In genomic region chr12:11391244-11391949, GRCm38 (mm10) we compare ENCODE assay signal across 9 mouse cellular contexts. TPM values are rescaled to one million over a fixed set of nuclear protein-coding genes. Genes with fewer than 3 reads are reported as not detected.
DNase-seq lines count a peak whose midpoint lies in the region; ATAC-seq and TF ChIP-seq lines count a peak whose summit lies in the region.
"Had no signal": no experiment of that assay in that cellular context is flagged by ENCODE, and none has a peak within 500 bp of the region (broad histone marks: within the 10 kb centered on the region; RNA-seq: fewer than 3 reads in every experiment).

No protein-coding gene starts in this region.

- H3K27me3 ChIP-seq in embryonic facial prominence, embryonic 12.5 days: no peaks in the 10 kb centered on the region
- H3K27me3 ChIP-seq in kidney, embryonic 14.5 days (ENCODE audit: control insufficient read depth, insufficient read depth, low read length): no peaks in the 10 kb centered on the region
- H3K27me3 ChIP-seq in neural tube, embryonic 14.5 days (ENCODE audit: control insufficient read depth, insufficient read depth, low read length): no peaks in the 10 kb centered on the region

- no peak overlapping the region for H3K9ac ChIP-seq in embryonic facial prominence, embryonic 12.5 days
- no peak overlapping the region for H3K9ac ChIP-seq in kidney, embryonic 14.5 days (ENCODE audit: low read depth, low read length)
- H3K9ac ChIP-seq in neural tube, embryonic 14.5 days (replicated peaks; ENCODE audit: low read depth, low read length): no peak overlapping the region
- H3K9ac ChIP-seq: liver, embryonic 14.5 days had no signal

- ATAC-seq in embryonic facial prominence, embryonic 12.5 days (ENCODE audit: insufficient number of reproducible peaks, insufficient read depth, low FRiP score, low TSS enrichment): peak; percentile 84
- peak; percentile 49; the same call in 1 of the 2 replicates for ATAC-seq in kidney, embryonic 14.5 days (ENCODE audit: low FRiP score, low TSS enrichment)
- ATAC-seq in neural tube, embryonic 14.5 days (ENCODE audit: low read depth): peak; percentile 65; the same call in 1 of the 2 replicates

- 43% methylated on average over 7 of the region's 7 CpGs for WGBS in embryonic facial prominence, embryonic 12.5 days
- WGBS in kidney, embryonic 14.5 days: 69% methylated on average over 7 of the region's 7 CpGs
- WGBS in neural tube, embryonic 14.5 days: 66% methylated on average over 7 of the region's 7 CpGs

- H3K4me1 ChIP-seq in embryonic facial prominence, embryonic 12.5 days: peaks cover 8% of the 10 kb centered on the region; the same call in 1 of the 2 replicates
- H3K4me1 ChIP-seq in kidney, embryonic 14.5 days (ENCODE audit: control insufficient read depth, insufficient read depth, low read length): no peaks in the 10 kb centered on the region
- no peaks in the 10 kb centered on the region for H3K4me1 ChIP-seq in neural tube, embryonic 14.5 days (ENCODE audit: control insufficient read depth, insufficient read depth, low read length)

- intact Hi-C loops in left cerebral cortex, adult 2 months (cut with DNase I): no loop called here

- no peak overlapping the region for H3K4me2 ChIP-seq in embryonic facial prominence, embryonic 12.5 days (replicated peaks)
- H3K4me2 ChIP-seq in kidney, embryonic 14.5 days (replicated peaks; ENCODE audit: low read depth, low read length): no peak overlapping the region
- no peak overlapping the region for H3K4me2 ChIP-seq in neural tube, embryonic 14.5 days (ENCODE audit: low read depth, low read length)

- peak; percentile 8 for DNase-seq in left cerebral cortex, adult 11 months (ENCODE audit: low spot score)
- no peak for DNase-seq in left cerebral cortex, adult 2 months (ENCODE audit: extremely low spot score in 1 of 2, low spot score in 2 of 2)
- peak; percentile 7 for DNase-seq in adrenal gland, postnatal 25 days
- no peak for DNase-seq in spleen, postnatal 4 days (ENCODE audit: low spot score in 2 of 2)
- no peak for DNase-seq in B cell, adult 2 months

- no peak overlapping the region for H3K27ac ChIP-seq in left cerebral cortex, adult 2 months
- H3K27ac ChIP-seq in embryonic facial prominence, embryonic 12.5 days: peak overlapping the region; percentile 63
- no peak overlapping the region for H3K27ac ChIP-seq in kidney, embryonic 14.5 days (ENCODE audit: low read depth, low read length)
- no peak overlapping the region for H3K27ac ChIP-seq in neural tube, embryonic 14.5 days (ENCODE audit: low read depth, low read length)
- H3K27ac ChIP-seq: liver, embryonic 14.5 days had no signal

- no peak overlapping the region for H3K4me3 ChIP-seq in left cerebral cortex, adult 2 months
- no peak overlapping the region for H3K4me3 ChIP-seq in embryonic facial prominence, embryonic 12.5 days
- no peak overlapping the region for H3K4me3 ChIP-seq in kidney, embryonic 14.5 days (ENCODE audit: low read length)
- H3K4me3 ChIP-seq in neural tube, embryonic 14.5 days (ENCODE audit: low read depth, low read length): no peak overlapping the region

- no peaks in the 10 kb centered on the region for H3K36me3 ChIP-seq in embryonic facial prominence, embryonic 12.5 days
- no peaks in the 10 kb centered on the region for H3K36me3 ChIP-seq in kidney, embryonic 14.5 days (ENCODE audit: control insufficient read depth, insufficient read depth, low read length)
- H3K36me3 ChIP-seq in neural tube, embryonic 14.5 days (ENCODE audit: control insufficient read depth, insufficient read depth, low read length): no peaks in the 10 kb centered on the region

- TF ChIP-seq CTCF in left cerebral cortex, adult 2 months (IDR thresholded peaks at IDR 0.05): no peak

- no peaks in the 10 kb centered on the region for H3K9me3 ChIP-seq in embryonic facial prominence, embryonic 12.5 days
- no peaks in the 10 kb centered on the region for H3K9me3 ChIP-seq in kidney, embryonic 14.5 days (ENCODE audit: control insufficient read depth, low read length)
- H3K9me3 ChIP-seq in neural tube, embryonic 14.5 days (ENCODE audit: control insufficient read depth, low read length): no peaks in the 10 kb centered on the region

RNA-seq across cellular contexts. Expression of gene Vsnl1, which starts 45.0 kb away (rescaled TPM):
- 100 to 1,000 TPM; 637 to 675 TPM for total RNA-seq in left cerebral cortex, adult 2 months (2021)
- 26.5 and 30.9 TPM in 2 replicates for total RNA-seq in adrenal gland, postnatal 25 days (2021)
- 1.1 and 2.2 TPM in 2 replicates for polyA plus RNA-seq in embryonic facial prominence, embryonic 12.5 days (2016; fragmentation: Nextera tagmentation; extraction: Ambion mirVana)
- polyA plus RNA-seq in kidney, embryonic 14.5 days (2014; fragmentation: Nextera tagmentation; extraction: Ambion mirVana): 1.9 and 2.8 TPM in 2 replicates
- polyA plus RNA-seq in neural tube, embryonic 14.5 days (2014; fragmentation: Nextera tagmentation; extraction: Ambion mirVana): 109 and 197 TPM in 2 replicates

Comparison
In these comparisons a context has a peak if more than half of its experiments do, and no peak if none do; other contexts are left out.
1. DNase-seq: peak in left cerebral cortex, adult 11 months (single experiment) and adrenal gland, postnatal 25 days (single experiment); none in left cerebral cortex, adult 2 months (0 of 2), spleen, postnatal 4 days (0 of 2) and B cell, adult 2 months (0 of 2).
2. RNA of gene Vsnl1, which starts 45.0 kb away (polyA plus RNA-seq): 109 to 197 TPM in neural tube, embryonic 14.5 days; 1.1 to 2.2 TPM in embryonic facial prominence, embryonic 12.5 days and 1.9 to 2.8 TPM in kidney, embryonic 14.5 days; every median in the first group is over 10 times any median in the second.
3. Peak in every context shown above with its lines, with median percentiles within 50 percentile points of each other: ATAC-seq.